Mouse (Mus musculus): ENCODE results near the gene Olfr394. TPM values are rescaled to one million over a fixed set of nuclear protein-coding genes. Genes with fewer than 3 reads are reported as not detected.
"Not testable (repeated sequence)": the region's sequence is repeated elsewhere in the genome, so short reads cannot be mapped to it uniquely, and the experiment has no call there.

Olfr394 gene
- polyA plus RNA-seq (2016; fragmentation: Nextera tagmentation; extraction: Ambion mirVana) = not detected in 2 replicates

DNA sequence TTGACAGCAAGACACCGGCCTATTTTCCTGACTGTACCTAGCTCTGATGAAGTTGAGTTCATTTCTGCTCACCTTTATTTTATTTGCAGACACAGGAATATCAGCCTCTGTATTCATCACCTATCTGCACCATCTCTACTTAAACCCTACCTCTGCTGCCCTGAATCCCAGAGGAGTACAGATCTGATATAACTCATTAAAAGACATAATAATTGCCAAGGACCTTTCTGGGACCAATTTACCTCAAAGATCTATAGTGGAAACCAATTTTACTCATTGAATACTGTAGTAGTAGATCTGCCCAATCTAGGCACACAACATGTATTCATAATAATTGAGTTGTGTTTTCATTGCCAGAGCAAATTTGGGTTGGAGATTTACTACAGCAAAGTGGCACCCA is at the start of gene Olfr394:
Gene Olfr394 (minus strand): TSS at position 101 of the 400 bp plus-strand sequence.
- H3K9me3 ChIP-seq = no peaks in the 10 kb centered on the region
- H3K9ac ChIP-seq = no peak within 1 kb of the TSS
- 91% methylated on average over 1 of the region's 1 CpGs for WGBS
- no peak within 1 kb of the TSS for H3K4me3 ChIP-seq
- H3K27ac ChIP-seq = no peak within 1 kb of the TSS
- H3K36me3 ChIP-seq = no peaks in the 10 kb centered on the region
- H3K4me2 ChIP-seq (replicated peaks) = no peak within 1 kb of the TSS
- no peaks in the 10 kb centered on the region for H3K27me3 ChIP-seq
- no peak for ATAC-seq (ENCODE audit: insufficient number of reproducible peaks, insufficient read depth, low FRiP score, low TSS enrichment)
- H3K4me1 ChIP-seq = no peaks in the 10 kb centered on the region

DNA sequence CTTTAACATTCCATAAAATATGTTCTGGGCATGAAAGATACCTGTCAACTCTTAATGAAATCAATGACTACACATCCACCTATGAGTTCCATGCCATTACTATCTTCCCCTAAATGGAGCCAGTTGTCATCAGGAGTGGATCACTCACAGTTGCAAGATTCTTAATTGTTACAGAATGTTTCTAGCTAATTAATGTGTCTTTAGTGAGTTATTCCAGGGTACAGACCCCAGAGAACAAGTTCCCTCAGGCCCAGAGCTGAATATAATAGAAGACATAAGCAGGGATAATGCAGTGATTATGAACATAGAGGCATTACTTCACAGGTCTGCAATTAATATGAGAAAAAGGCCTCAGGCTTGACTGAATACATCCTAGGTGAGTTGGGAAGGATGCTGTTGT is 45.8 kb upstream of the Olfr394 start, which contains the start of gene Olfr23:
Gene Olfr23 (plus strand): TSS at position 301 of the 400 bp plus-strand sequence.
- Histone ChIP-seq H3K4me2 (replicated peaks) (no peak within 1 kb of the TSS), H3K4me3 (no peak within 1 kb of the TSS), H3K27me3 (no peaks in the 10 kb centered on the region), H3K9me3 (no peaks in the 10 kb centered on the region; the same call in 1 of the 2 replicates), H3K36me3 (no peaks in the 10 kb centered on the region), H3K4me1 (no peaks in the 10 kb centered on the region), H3K27ac (no peak within 1 kb of the TSS), H3K9ac (no peak within 1 kb of the TSS)
- ATAC-seq (ENCODE audit: insufficient number of reproducible peaks, insufficient read depth, low FRiP score, low TSS enrichment) = no peak

DNA sequence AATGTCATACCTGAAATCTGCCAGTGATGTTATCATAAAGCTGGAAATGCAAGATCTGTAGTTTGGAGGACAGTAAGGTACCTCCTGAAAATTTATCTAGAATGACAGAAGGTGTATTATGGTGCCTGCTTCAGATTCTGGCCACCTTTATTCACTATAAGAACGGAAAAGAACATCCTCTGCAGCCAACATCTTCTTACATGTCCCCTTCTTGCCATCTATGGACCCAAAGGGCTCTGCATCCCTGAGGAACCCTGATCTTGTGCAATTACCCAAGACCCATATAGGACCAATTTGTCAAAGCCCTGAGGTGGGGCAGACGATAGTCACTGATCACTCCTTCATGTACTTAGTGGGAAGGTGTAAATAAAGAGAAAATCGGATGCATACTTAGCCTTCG is 18.6 kb upstream of the Olfr394 start, which contains the start of gene Olfr395:
Gene Olfr395 (minus strand): TSS at position 101 of the 400 bp plus-strand sequence.
- H3K4me2 ChIP-seq (replicated peaks); H3K9ac ChIP-seq; H3K9me3 ChIP-seq; H3K27ac ChIP-seq; H3K4me1 ChIP-seq; H3K4me3 ChIP-seq; ATAC-seq (ENCODE audit: insufficient number of reproducible peaks, insufficient read depth, low FRiP score, low TSS enrichment); H3K27me3 ChIP-seq; H3K36me3 ChIP-seq: not testable (repeated sequence)
- WGBS = 78% methylated on average over 4 of the region's 4 CpGs

DNA sequence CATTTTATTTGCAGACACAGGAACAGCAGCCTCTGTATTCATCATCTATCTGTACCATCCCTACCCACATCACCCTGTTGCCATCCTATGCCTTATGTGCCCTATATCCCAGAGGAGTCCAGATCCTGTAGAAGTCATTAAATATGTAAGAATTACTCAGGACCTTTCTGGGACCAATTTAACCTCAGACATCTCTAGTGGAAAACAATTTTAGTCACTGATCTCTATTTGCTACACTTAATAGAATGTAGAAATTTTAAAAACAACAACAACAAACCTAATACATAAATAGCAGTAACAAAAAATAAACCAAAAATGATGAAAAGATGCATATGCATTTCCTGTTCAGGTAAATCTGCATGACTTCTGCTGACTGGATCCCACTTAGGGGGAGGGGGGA is 39.2 kb downstream of the Olfr394 start, which contains the start of gene Olfr393:
Gene Olfr393 (minus strand): TSS at position 101 of the 400 bp plus-strand sequence.
- no peak within 1 kb of the TSS for H3K4me3 ChIP-seq
- H3K27me3 ChIP-seq = no peaks in the 10 kb centered on the region
- no peaks in the 10 kb centered on the region for H3K4me1 ChIP-seq
- H3K9ac ChIP-seq = no peak within 1 kb of the TSS
- no peaks in the 10 kb centered on the region for H3K9me3 ChIP-seq
- H3K36me3 ChIP-seq = no peaks in the 10 kb centered on the region
- ATAC-seq (ENCODE audit: insufficient number of reproducible peaks, insufficient read depth, low FRiP score, low TSS enrichment) = no peak
- no peak within 1 kb of the TSS for H3K27ac ChIP-seq
- no peak within 1 kb of the TSS for H3K4me2 ChIP-seq (replicated peaks)

Other genes starting within 250 kb of the Olfr394 start
- gene Zfp735, start 202.0 kb downstream of the Olfr394 start, polyA plus RNA-seq (2016; fragmentation: Nextera tagmentation; extraction: Ambion mirVana) = not detected in 2 replicates
- not detected in 2 replicates for gene Olfr389, start 110.1 kb downstream of the Olfr394 start, polyA plus RNA-seq (2016; fragmentation: Nextera tagmentation; extraction: Ambion mirVana)
- not detected in 2 replicates for gene Olfr390, start 107.8 kb downstream of the Olfr394 start, polyA plus RNA-seq (2016; fragmentation: Nextera tagmentation; extraction: Ambion mirVana)
- gene Olfr391-ps, start 87.7 kb downstream of the Olfr394 start, polyA plus RNA-seq (2016; fragmentation: Nextera tagmentation; extraction: Ambion mirVana) = not detected in 2 replicates
- gene Olfr392, start 73.7 kb downstream of the Olfr394 start, polyA plus RNA-seq (2016; fragmentation: Nextera tagmentation; extraction: Ambion mirVana) = not detected in 2 replicates
- not detected in 2 replicates for gene Olfr393, start 39.3 kb downstream of the Olfr394 start, polyA plus RNA-seq (2016; fragmentation: Nextera tagmentation; extraction: Ambion mirVana)
- gene Olfr395, start 18.5 kb upstream of the Olfr394 start, polyA plus RNA-seq (2016; fragmentation: Nextera tagmentation; extraction: Ambion mirVana) = not detected in 2 replicates
- 0.06 TPM in 1 of 2 replicates, not detected in the other for gene Olfr23, start 45.9 kb upstream of the Olfr394 start, polyA plus RNA-seq (2016; fragmentation: Nextera tagmentation; extraction: Ambion mirVana)
- not detected in 2 replicates for gene Olfr397, start 70.0 kb upstream of the Olfr394 start, polyA plus RNA-seq (2016; fragmentation: Nextera tagmentation; extraction: Ambion mirVana)
- gene Olfr398, start 99.6 kb upstream of the Olfr394 start, polyA plus RNA-seq (2016; fragmentation: Nextera tagmentation; extraction: Ambion mirVana) = not detected in 2 replicates
- gene Olfr139, start 165.8 kb upstream of the Olfr394 start, polyA plus RNA-seq (2016; fragmentation: Nextera tagmentation; extraction: Ambion mirVana) = not detected in 2 replicates
- gene Olfr399, start 165.8 kb upstream of the Olfr394 start, polyA plus RNA-seq (2016; fragmentation: Nextera tagmentation; extraction: Ambion mirVana) = not detected in 2 replicates
- not detected in 2 replicates for gene Zfp616, start 179.2 kb upstream of the Olfr394 start, polyA plus RNA-seq (2016; fragmentation: Nextera tagmentation; extraction: Ambion mirVana)
- not detected in 2 replicates for gene Olfr401, start 222.9 kb upstream of the Olfr394 start, polyA plus RNA-seq (2016; fragmentation: Nextera tagmentation; extraction: Ambion mirVana)